Mouse (Mus musculus) intestine, embryonic 14.5 days (tissue): Measurements from ENCODE around the gene Utrn. TPM values are rescaled to one million over a fixed set of nuclear protein-coding genes. Genes with fewer than 3 reads are reported as not detected.

Experiments
- ATAC-seq: fragments of 200-750 bp; cut with Nextera tagmentation; replicated peaks from 2 replicates; pipeline ENCODE4 v1.8.0; 2017; ENCODE audit warnings: low read depth, moderate number of reproducible peaks, moderate TSS enrichment, moderate library complexity; ENCODE audit not compliant: low FRiP score, low TSS enrichment
- DNase-seq: peaks from one replicate; pipeline ENCODE4 v3.0.0-alpha.2; 2018; ENCODE audit warnings: low spot score
- H3K27ac ChIP-seq: fragments of 300-500 bp; sonication (generic); 2 replicates; pipeline ENCODE4 v1.5.1; 2014; ENCODE audit warnings: low read depth, mild to moderate bottlenecking, control low read depth
- H3K27me3 ChIP-seq: fragments of 300-500 bp; sonication (generic); replicated peaks from 2 replicates; pipeline ENCODE4 v1.6.1; 2014; ENCODE audit warnings: low read length, control low read depth; ENCODE audit not compliant: control insufficient read depth, insufficient read depth
- H3K36me3 ChIP-seq: fragments of 300-500 bp; sonication (generic); 2 replicates; pipeline ENCODE4 v1.6.1; 2014; ENCODE audit warnings: low read length, control low read depth; ENCODE audit not compliant: control insufficient read depth, insufficient read depth
- H3K4me1 ChIP-seq: fragments of 300-500 bp; sonication (generic); replicated peaks from 2 replicates; pipeline ENCODE4 v1.6.1; 2014; ENCODE audit warnings: low read length, control low read depth, mixed read lengths; ENCODE audit not compliant: control insufficient read depth, insufficient read depth
- H3K4me2 ChIP-seq: fragments of 300-500 bp; sonication (generic); 2 replicates; pipeline ENCODE4 v1.6.1; 2014; ENCODE audit warnings: low read length
- H3K4me3 ChIP-seq: fragments of 300-500 bp; sonication (generic); 2 replicates; pipeline ENCODE4 v1.5.1; 2014; ENCODE audit warnings: low read depth, low read length, control low read depth, mixed read lengths
- H3K9ac ChIP-seq: fragments of 300-500 bp; sonication (generic); 2 replicates; pipeline ENCODE4 v1.6.1; 2014; ENCODE audit warnings: mild to moderate bottlenecking, low read length
- H3K9me3 ChIP-seq: fragments of 300-500 bp; sonication (generic); 2 replicates; pipeline ENCODE4 v1.6.1; 2016; ENCODE audit warnings: low read length, control low read depth; ENCODE audit not compliant: control insufficient read depth
- WGBS: fragments of 180-500 bp; shearing (Covaris S2); extraction: QIAGEN DNeasy Blood & Tissue Kit; methylation state at CpG from one replicate; pipeline ENCODE4 v1.1.7; 2014; 5-methylcytosine and 5-hydroxymethylcytosine counted together
- polyA plus RNA-seq: library from polyadenylated mRNA; unstranded; fragments of >200 nt; fragmentation: Nextera tagmentation; extraction: Ambion mirVana; gene quantifications from 2 replicates; pipeline ENCODE4 v1.2.1, GENCODE M21; 2014

The Utrn gene
- polyA plus RNA-seq, 1 experiment from 2014 or later = 55.1 TPM

GRCm38 (mm10) chr10:12807706-12808105 lies 61.5 kb downstream of the Utrn start:
- no peak overlapping the region for H3K4me2 ChIP-seq
- H3K9me3 ChIP-seq = no peaks in the 10 kb centered on the region
- 64% methylated on average over 9 of the region's 9 CpGs for WGBS
- H3K9ac ChIP-seq = no peak overlapping the region
- no peak for ATAC-seq
- no peak for DNase-seq
- no peaks in the 10 kb centered on the region for H3K27me3 ChIP-seq
- H3K36me3 ChIP-seq = no peaks in the 10 kb centered on the region
- H3K4me3 ChIP-seq = no peak overlapping the region
- no peak overlapping the region for H3K27ac ChIP-seq
- H3K4me1 ChIP-seq = no peaks in the 10 kb centered on the region; the same call in 1 of the 2 replicates

GRCm38 (mm10) chr10:12805826-12806225 lies 63.3 kb downstream of the Utrn start:
- ATAC-seq = no peak
- no peak overlapping the region for H3K9ac ChIP-seq
- H3K4me2 ChIP-seq = no peak overlapping the region
- DNase-seq = no peak
- 81% methylated on average over 2 of the region's 2 CpGs for WGBS
- no peak overlapping the region for H3K4me3 ChIP-seq
- no peaks in the 10 kb centered on the region for H3K27me3 ChIP-seq
- H3K4me1 ChIP-seq = no peaks in the 10 kb centered on the region
- H3K27ac ChIP-seq = no peak overlapping the region
- H3K36me3 ChIP-seq = no peaks in the 10 kb centered on the region
- H3K9me3 ChIP-seq = no peaks in the 10 kb centered on the region

- no peaks in the 10 kb centered on the region for H3K9me3 ChIP-seq
- no peaks in the 10 kb centered on the region for H3K27me3 ChIP-seq
- no peaks in the 10 kb centered on the region for H3K4me1 ChIP-seq
- no peak overlapping the region for H3K4me3 ChIP-seq
- H3K27ac ChIP-seq = no peak overlapping the region
- no peak overlapping the region for H3K4me2 ChIP-seq
- H3K9ac ChIP-seq = no peak overlapping the region
- ATAC-seq (no peak), DNase-seq (no peak)
- no peaks in the 10 kb centered on the region for H3K36me3 ChIP-seq
- WGBS = 53% methylated on average over 1 of the region's 1 CpGs
Measured at GRCm38 (mm10) chr10:12803939-12804338, 65.2 kb downstream of the Utrn start.

- DNase-seq (no peak), ATAC-seq (no peak)
- H3K9ac ChIP-seq = no peak overlapping the region
- no peaks in the 10 kb centered on the region for H3K9me3 ChIP-seq
- H3K4me3 ChIP-seq = no peak overlapping the region
- H3K27me3 ChIP-seq = no peaks in the 10 kb centered on the region
- no peaks in the 10 kb centered on the region for H3K36me3 ChIP-seq
- no peak overlapping the region for H3K4me2 ChIP-seq
- WGBS = 87% methylated on average over 2 of the region's 2 CpGs
- H3K27ac ChIP-seq = no peak overlapping the region
- H3K4me1 ChIP-seq = no peaks in the 10 kb centered on the region
Measured at GRCm38 (mm10) chr10:12799416-12799815, 69.7 kb downstream of the Utrn start.

GRCm38 (mm10) chr10:12798248-12798647 lies 70.9 kb downstream of the Utrn start:
- DNase-seq (no peak), ATAC-seq (no peak)
- Histone ChIP-seq H3K27ac (no peak overlapping the region), H3K4me1 (no peaks in the 10 kb centered on the region), H3K4me3 (no peak overlapping the region), H3K9me3 (no peaks in the 10 kb centered on the region), H3K4me2 (no peak overlapping the region), H3K9ac (no peak overlapping the region), H3K36me3 (no peaks in the 10 kb centered on the region), H3K27me3 (no peaks in the 10 kb centered on the region)
- 86% methylated on average over 4 of the region's 4 CpGs for WGBS

GRCm38 (mm10) chr10:12796510-12796840 lies 72.7 kb downstream of the Utrn start:
- no peaks in the 10 kb centered on the region for H3K36me3 ChIP-seq
- peaks cover 6% of the 10 kb centered on the region for H3K4me1 ChIP-seq
- H3K4me3 ChIP-seq = no peak overlapping the region
- DNase-seq = no peak
- H3K27ac ChIP-seq = no peak overlapping the region
- 84% methylated on average over 1 of the region's 1 CpGs for WGBS
- no peak overlapping the region for H3K9ac ChIP-seq
- H3K27me3 ChIP-seq = no peaks in the 10 kb centered on the region
- H3K9me3 ChIP-seq = no peaks in the 10 kb centered on the region
- no peak for ATAC-seq
- H3K4me2 ChIP-seq = no peak overlapping the region

GRCm38 (mm10) chr10:12795796-12796509 lies 73.2 kb downstream of the Utrn start:
- Histone ChIP-seq H3K9ac (no peak overlapping the region), H3K4me1 (peaks cover 6% of the 10 kb centered on the region), H3K27me3 (no peaks in the 10 kb centered on the region), H3K4me2 (no peak overlapping the region), H3K9me3 (no peaks in the 10 kb centered on the region), H3K4me3 (no peak overlapping the region), H3K27ac (no peak overlapping the region), H3K36me3 (no peaks in the 10 kb centered on the region)
- no peak for DNase-seq
- ATAC-seq = no peak
- WGBS = 64% methylated on average over 8 of the region's 8 CpGs

- Histone ChIP-seq H3K9me3 (no peaks in the 10 kb centered on the region), H3K4me1 (peaks cover 6% of the 10 kb centered on the region), H3K27ac (no peak overlapping the region; the same call in 1 of the 2 replicates), H3K4me2 (no peak overlapping the region), H3K27me3 (no peaks in the 10 kb centered on the region), H3K36me3 (no peaks in the 10 kb centered on the region), H3K9ac (no peak overlapping the region), H3K4me3 (no peak overlapping the region)
- no peak for DNase-seq
- WGBS = 47% methylated on average over 6 of the region's 6 CpGs
- ATAC-seq = peak; percentile 34; the same call in 1 of the 2 replicates
Measured at GRCm38 (mm10) chr10:12792049-12792448, 77.1 kb downstream of the Utrn start.

GRCm38 (mm10) chr10:12790881-12791280 lies 78.3 kb downstream of the Utrn start:
- WGBS = 63% methylated on average over 3 of the region's 3 CpGs
- Histone ChIP-seq H3K4me1 (peaks cover 6% of the 10 kb centered on the region), H3K9me3 (no peaks in the 10 kb centered on the region), H3K4me2 (no peak overlapping the region), H3K27me3 (no peaks in the 10 kb centered on the region), H3K9ac (no peak overlapping the region), H3K36me3 (no peaks in the 10 kb centered on the region), H3K27ac (no peak overlapping the region), H3K4me3 (no peak overlapping the region)
- ATAC-seq = no peak
- DNase-seq = no peak
